Mouse (Mus musculus): ENCODE data around the gene Obsl1. TPM values are rescaled to one million over a fixed set of nuclear protein-coding genes. Genes with fewer than 3 reads are reported as not detected.

Obsl1 gene
- total RNA-seq, 2 experiments from 2014 or later: 48.9 to 54.4 TPM

- no peak for DNase-seq (ENCODE audit: low spot score in 2 of 2)
These were observed 64.7 kb downstream of the Obsl1 start for GRCm38 (mm10) chr1:75441471-75441996.

GRCm38 (mm10) chr1:75440661-75441060 lies 65.6 kb downstream of the Obsl1 start:
- no peak for DNase-seq (ENCODE audit: low spot score in 2 of 2)

- no peak for DNase-seq (ENCODE audit: low spot score in 2 of 2)
These were observed 67.5 kb downstream of the Obsl1 start for GRCm38 (mm10) chr1:75438782-75439181.

GRCm38 (mm10) chr1:75435475-75436328 lies 70.5 kb downstream of the Obsl1 start, which contains the start of gene Gmppa:
Gene Gmppa (plus strand): TSS chr1:75435930.
- peak; percentile 73 to 75 for DNase-seq (ENCODE audit: low spot score in 2 of 2)

Other genes with a start within 250 kb of the Obsl1 start
- gene Ptprn, start 241.9 kb downstream of the Obsl1 start, total RNA-seq (2021): 10 to 100 TPM; 51.0 to 59.5 TPM
- gene Resp18, start 228.0 kb downstream of the Obsl1 start, total RNA-seq (2021): 100 to 1,000 TPM; 141 to 165 TPM
- gene Dnpep, start 188.5 kb downstream of the Obsl1 start, total RNA-seq (2021): 10 to 100 TPM; 90.1 to 90.6 TPM
- 10 to 100 TPM; 15.9 to 21.3 TPM for gene Des, start 146.1 kb downstream of the Obsl1 start, total RNA-seq (2021)
- 10 to 100 TPM in 1 of 2 experiments, 1 to 10 TPM in 1; 7.3 to 10.8 TPM for gene Speg, start 131.2 kb downstream of the Obsl1 start, total RNA-seq (2021)
- gene Gmppa, start 70.5 kb downstream of the Obsl1 start, total RNA-seq (2021): 10 to 100 TPM; 53.2 to 56.1 TPM
- gene Asic4, start 56.0 kb downstream of the Obsl1 start, total RNA-seq (2021): 1 to 10 TPM; 5.1 to 8.1 TPM
- 10 to 100 TPM; 58.9 to 59.1 TPM for gene Chpf, start 27.1 kb downstream of the Obsl1 start, total RNA-seq (2021)
- 1 to 10 TPM; 3.5 to 6.2 TPM for gene Tmem198, start 26.9 kb downstream of the Obsl1 start, total RNA-seq (2021)
- 10 to 100 TPM; 18.2 to 29.6 TPM for gene Inha, start 625 bp upstream of the Obsl1 start, total RNA-seq (2021)
- 10 to 100 TPM; 12.6 to 19.5 TPM for gene Stk11ip, start 15.1 kb upstream of the Obsl1 start, total RNA-seq (2021)
- 100 to 1,000 TPM in 1 of 2 experiments, 10 to 100 TPM in 1; 92.6 to 132 TPM for gene Slc4a3, start 39.8 kb upstream of the Obsl1 start, total RNA-seq (2021)

Measured in adrenal gland, adult 18-20 months (tissue).